Mouse (Mus musculus) intestine, postnatal 0 days (tissue): Measurements from ENCODE around the gene Rptor. TPM values are rescaled to one million over a fixed set of nuclear protein-coding genes. Genes with fewer than 3 reads are reported as not detected.

ENCODE experiments used
- ATAC-seq: fragments of 200-750 bp; cut with Nextera tagmentation; 2 replicates; pipeline ENCODE4 v1.8.0; 2017; ENCODE audit warnings: mild to moderate bottlenecking, moderate TSS enrichment, moderate library complexity
- H3K27ac ChIP-seq: fragments of 300-500 bp; sonication (generic); 2 replicates; pipeline ENCODE4 v1.5.1; 2014; ENCODE audit warnings: mild to moderate bottlenecking, low read depth, low read length, moderate library complexity
- H3K27me3 ChIP-seq: fragments of 300-500 bp; sonication (generic); replicated peaks from 2 replicates; pipeline ENCODE4 v1.6.1; 2014; ENCODE audit warnings: low read length, mixed read lengths; ENCODE audit not compliant: control insufficient read depth, insufficient read depth
- H3K36me3 ChIP-seq: fragments of 300-500 bp; sonication (generic); 2 replicates; pipeline ENCODE4 v1.6.1; 2014; ENCODE audit warnings: mild to moderate bottlenecking, moderate library complexity; ENCODE audit not compliant: control insufficient read depth, insufficient read depth
- H3K4me1 ChIP-seq: fragments of 300-500 bp; sonication (generic); replicated peaks from 2 replicates; pipeline ENCODE4 v1.6.1; 2014; ENCODE audit warnings: antibody characterized with exemption, low read length, mixed read lengths; ENCODE audit not compliant: control insufficient read depth, insufficient read depth
- H3K4me2 ChIP-seq: fragments of 300-500 bp; sonication (generic); replicated peaks from 2 replicates; pipeline ENCODE4 v1.6.1; 2014; ENCODE audit warnings: low read depth, mild to moderate bottlenecking, moderate library complexity
- H3K4me3 ChIP-seq: fragments of 300-500 bp; sonication (generic); 2 replicates; pipeline ENCODE4 v1.5.1; 2014; ENCODE audit warnings: low read depth, low read length
- H3K9ac ChIP-seq: fragments of 300-500 bp; sonication (generic); 2 replicates; pipeline ENCODE4 v1.6.1; 2014; ENCODE audit warnings: mild to moderate bottlenecking, low read depth, low read length
- H3K9me3 ChIP-seq: fragments of 300-500 bp; sonication (generic); 2 replicates; pipeline ENCODE4 v1.6.1; 2016; ENCODE audit warnings: mixed run types; ENCODE audit not compliant: control insufficient read depth
- CTCF ChIP-seq: sonication (generic); IDR thresholded peaks from 2 replicates; pipeline ENCODE4 v1.5.1; 2016; ENCODE audit warnings: low read depth, mild to moderate bottlenecking, control low read depth, antibody characterized with exemption, moderate library complexity
- WGBS: fragments of 180-500 bp; shearing (Covaris S2); extraction: QIAGEN DNeasy Blood & Tissue Kit; methylation state at CpG from one replicate; pipeline ENCODE4 v1.1.7; 2014; 5-methylcytosine and 5-hydroxymethylcytosine counted together
- polyA plus RNA-seq: library from polyadenylated mRNA; unstranded; fragments of >200 nt; fragmentation: Nextera tagmentation; extraction: Ambion mirVana; gene quantifications from 2 replicates; pipeline ENCODE4 v1.2.1, GENCODE M21; 2015

The Rptor gene
- polyA plus RNA-seq, 1 experiment from 2014 or later = 5.1 TPM

DNA sequence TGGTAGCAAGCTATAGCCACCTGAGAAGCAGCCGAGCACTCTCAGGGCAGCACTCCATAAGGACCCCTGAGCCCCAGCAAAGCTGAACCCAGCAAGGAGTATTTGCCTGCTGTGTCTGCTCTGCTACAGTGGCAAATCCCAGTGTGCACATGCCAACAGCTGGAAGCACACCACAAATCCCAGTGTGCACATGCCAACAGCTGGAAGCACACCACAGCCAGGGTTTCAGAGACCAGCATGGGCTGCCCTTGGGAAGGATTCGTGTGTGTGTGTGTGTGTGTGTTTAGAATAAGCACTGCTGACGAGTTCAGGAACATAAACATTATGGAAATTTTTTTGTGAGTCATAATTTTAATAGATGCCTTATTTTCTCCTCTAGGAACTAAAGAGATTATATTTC, 265.4 kb downstream of the Rptor start:
- Histone ChIP-seq H3K4me2 (no peak overlapping the region), H3K9me3 (no peaks in the 10 kb centered on the region), H3K27me3 (no peaks in the 10 kb centered on the region), H3K4me3 (no peak overlapping the region), H3K27ac (no peak overlapping the region), H3K9ac (no peak overlapping the region), H3K4me1 (no peaks in the 10 kb centered on the region), H3K36me3 (peaks cover 57% of the 10 kb centered on the region)
- no peak for ATAC-seq
- 63% methylated on average over 3 of the region's 3 CpGs for WGBS
- TF ChIP-seq CTCF = no peak

DNA sequence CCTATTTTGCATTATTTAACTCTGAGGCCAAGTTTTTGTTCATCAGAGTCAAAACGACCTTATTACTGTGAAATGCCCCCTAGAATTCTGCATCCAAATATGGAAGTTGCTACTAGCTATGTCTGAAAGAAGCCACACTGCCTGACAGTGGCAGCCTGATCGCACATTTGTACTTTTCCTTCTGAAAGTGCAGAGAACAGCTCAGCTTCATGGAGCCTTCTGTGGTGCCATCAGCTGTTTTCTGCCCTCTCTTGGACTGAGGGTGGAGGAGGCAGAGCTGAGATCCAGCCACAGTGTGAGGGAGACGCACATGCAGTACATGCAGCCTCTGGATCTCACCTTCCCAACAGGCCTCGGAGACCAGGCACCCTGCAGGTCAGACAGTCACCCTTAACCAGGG, 265.9 kb downstream of the Rptor start:
- WGBS = 77% methylated on average over 4 of the region's 4 CpGs
- Histone ChIP-seq H3K36me3 (peaks cover 59% of the 10 kb centered on the region), H3K4me3 (no peak overlapping the region), H3K9me3 (no peaks in the 10 kb centered on the region), H3K9ac (no peak overlapping the region), H3K4me2 (no peak overlapping the region), H3K27ac (no peak overlapping the region), H3K27me3 (no peaks in the 10 kb centered on the region), H3K4me1 (no peaks in the 10 kb centered on the region)
- no peak for ATAC-seq
- TF ChIP-seq CTCF = no peak

DNA sequence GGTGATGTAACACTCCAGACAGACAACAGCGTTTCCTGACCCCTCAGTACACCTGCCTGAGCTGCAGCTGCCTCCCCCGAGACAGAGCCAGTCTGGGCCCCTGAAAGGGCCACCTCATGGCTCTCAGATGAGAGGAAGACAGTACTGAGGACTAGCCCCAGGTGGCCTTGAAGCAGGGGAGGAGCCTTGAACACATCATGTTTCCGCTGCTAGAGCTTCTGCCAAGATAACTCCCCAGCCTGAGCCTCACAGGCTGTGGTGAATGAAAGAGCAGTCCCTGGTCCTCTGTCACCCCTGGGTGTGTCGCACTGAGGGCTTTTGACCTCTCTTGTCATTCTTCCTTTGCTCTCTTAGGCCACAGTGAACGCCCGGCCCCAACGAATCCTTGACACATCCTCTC, 268.4 kb downstream of the Rptor start:
- H3K36me3 ChIP-seq = peaks cover 74% of the 10 kb centered on the region
- no peak overlapping the region for H3K27ac ChIP-seq
- TF ChIP-seq CTCF = no peak
- H3K4me3 ChIP-seq = no peak overlapping the region
- H3K27me3 ChIP-seq = no peaks in the 10 kb centered on the region
- no peak overlapping the region for H3K4me2 ChIP-seq
- H3K4me1 ChIP-seq = no peaks in the 10 kb centered on the region
- no peaks in the 10 kb centered on the region for H3K9me3 ChIP-seq
- WGBS = 91% methylated on average over 6 of the region's 7 CpGs
- no peak overlapping the region for H3K9ac ChIP-seq
- ATAC-seq = no peak

DNA sequence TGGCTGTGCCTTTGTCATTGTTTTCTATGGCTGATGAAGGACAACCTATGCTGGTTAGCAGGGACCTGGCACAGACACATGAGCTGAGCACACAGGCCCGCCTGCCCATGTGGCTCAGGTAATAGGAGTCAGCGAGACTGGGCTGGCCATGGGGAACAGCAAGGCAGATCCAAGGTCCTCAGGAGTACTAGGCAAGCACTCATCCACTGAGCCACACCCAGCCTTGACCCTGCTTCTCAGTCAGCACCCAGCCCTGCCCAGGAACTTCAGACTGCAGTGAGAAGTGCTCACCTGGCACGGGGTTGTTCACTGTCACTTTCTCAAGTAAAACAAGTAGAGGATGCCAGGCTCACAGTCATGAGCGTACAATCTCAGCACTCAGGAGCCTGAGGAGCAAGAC, 270.9 kb downstream of the Rptor start:
- no peak overlapping the region for H3K9ac ChIP-seq
- WGBS = 79% methylated on average over 4 of the region's 4 CpGs
- no peak overlapping the region for H3K27ac ChIP-seq
- H3K4me1 ChIP-seq = no peaks in the 10 kb centered on the region
- no peak overlapping the region for H3K4me3 ChIP-seq
- no peaks in the 10 kb centered on the region for H3K27me3 ChIP-seq
- H3K36me3 ChIP-seq = peaks cover 82% of the 10 kb centered on the region
- ATAC-seq = 0 out of 2 replicates have a peak, but pooled peaks have one; percentile 36
- no peaks in the 10 kb centered on the region for H3K9me3 ChIP-seq
- no peak overlapping the region for H3K4me2 ChIP-seq
- no peak for TF ChIP-seq CTCF

DNA sequence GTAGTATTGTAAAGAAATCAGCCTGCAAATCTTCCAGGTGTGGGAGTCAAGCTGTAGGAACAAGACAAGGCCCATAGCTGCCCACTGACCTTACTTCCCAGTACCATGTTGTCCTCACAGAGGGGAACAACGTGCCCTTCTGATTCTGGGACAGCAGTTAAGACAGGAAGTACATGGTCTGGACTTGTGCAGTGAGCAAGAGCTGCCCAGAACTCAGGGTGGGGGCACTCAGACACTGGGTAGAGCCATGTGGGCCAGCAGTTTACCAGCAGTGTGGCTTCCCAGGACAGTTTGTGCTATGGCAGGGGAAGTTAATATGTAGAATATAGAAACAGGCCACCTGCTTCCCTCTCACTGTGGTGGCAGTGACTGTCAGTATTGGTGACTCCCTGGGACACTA, 272.1 kb downstream of the Rptor start:
- no peak overlapping the region for H3K4me2 ChIP-seq
- H3K36me3 ChIP-seq = peaks cover 76% of the 10 kb centered on the region
- no peak overlapping the region for H3K4me3 ChIP-seq
- ATAC-seq = no peak
- no peaks in the 10 kb centered on the region for H3K4me1 ChIP-seq
- WGBS = 88% methylated on average over 1 of the region's 1 CpGs
- H3K27ac ChIP-seq = no peak overlapping the region
- no peak overlapping the region for H3K9ac ChIP-seq
- H3K9me3 ChIP-seq = no peaks in the 10 kb centered on the region
- no peaks in the 10 kb centered on the region for H3K27me3 ChIP-seq
- TF ChIP-seq CTCF = no peak

DNA sequence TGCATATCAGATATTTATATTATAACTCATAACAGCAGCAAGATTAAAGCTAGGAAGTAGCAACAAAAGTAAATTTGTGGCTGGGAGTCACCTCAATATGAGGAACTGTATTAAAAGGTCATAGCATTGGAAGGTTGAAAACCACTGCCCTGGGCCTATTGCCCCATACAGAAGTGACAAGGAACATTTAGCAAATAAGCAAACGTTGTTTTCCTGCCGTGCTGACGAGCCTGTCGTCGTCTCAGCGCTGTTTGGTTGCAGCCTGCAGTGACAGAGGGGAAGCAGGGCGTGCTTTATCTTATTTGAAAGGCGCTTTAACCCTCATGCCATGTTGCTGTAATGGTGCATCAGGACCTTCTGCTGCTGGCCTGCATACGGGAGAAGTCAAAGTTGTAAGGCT, 273.0 kb downstream of the Rptor start:
- no peak for ATAC-seq
- no peak overlapping the region for H3K27ac ChIP-seq
- no peak overlapping the region for H3K4me2 ChIP-seq
- H3K27me3 ChIP-seq = no peaks in the 10 kb centered on the region
- peaks cover 71% of the 10 kb centered on the region for H3K36me3 ChIP-seq
- H3K9me3 ChIP-seq = no peaks in the 10 kb centered on the region
- no peak overlapping the region for H3K9ac ChIP-seq
- 81% methylated on average over 9 of the region's 9 CpGs for WGBS
- H3K4me3 ChIP-seq = no peak overlapping the region
- TF ChIP-seq CTCF = no peak
- no peaks in the 10 kb centered on the region for H3K4me1 ChIP-seq

DNA sequence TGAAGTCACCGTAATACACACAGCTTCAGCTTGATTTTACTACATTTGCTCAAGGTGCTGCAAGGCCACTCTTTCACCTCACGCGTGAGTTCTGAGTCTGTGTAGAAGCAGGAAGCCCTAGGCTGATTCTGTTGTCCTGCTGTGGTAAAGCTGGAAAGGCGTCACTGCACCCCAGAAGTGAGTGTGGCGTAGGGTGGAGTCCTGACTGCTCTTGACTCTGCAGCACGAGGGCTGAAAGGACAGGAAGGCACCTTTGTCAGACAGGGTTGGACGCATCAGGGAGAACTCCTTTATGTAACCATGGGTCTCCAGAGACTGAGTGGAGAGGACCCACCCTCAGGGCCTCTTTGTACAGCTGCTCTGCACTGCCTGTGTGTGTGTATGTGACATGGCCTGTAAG, 274.4 kb downstream of the Rptor start:
- Histone ChIP-seq H3K27ac (no peak overlapping the region), H3K4me3 (no peak overlapping the region), H3K9ac (no peak overlapping the region), H3K4me2 (no peak overlapping the region), H3K9me3 (no peaks in the 10 kb centered on the region), H3K4me1 (no peaks in the 10 kb centered on the region), H3K27me3 (no peaks in the 10 kb centered on the region), H3K36me3 (peaks cover 64% of the 10 kb centered on the region)
- no peak for ATAC-seq
- WGBS = 92% methylated on average over 7 of the region's 7 CpGs
- TF ChIP-seq CTCF = no peak
